Mouse (Mus musculus): ENCODE results near the gene Neu3.

GRCm38 (mm10) chr7:99863362-99863761 lies 35.1 kb upstream of the Neu3 start, which contains the start of gene Spcs2:
- TF ChIP-seq CTCF (IDR thresholded peaks at IDR 0.05; ENCODE audit: low read depth, low read length) (no peak), GATA2 (IDR thresholded peaks at IDR 0.05; ENCODE audit: borderline replicate concordance, low read depth, low read length) (no peak), POLR2AphosphoS5 (IDR thresholded peaks at IDR 0.05; ENCODE audit: insufficient replicate concordance, low read depth, low read length) (no peak), GATA1 (IDR thresholded peaks at IDR 0.05; ENCODE audit: borderline replicate concordance, low read length) (no peak)

Measured in G1E (cell line).